Mouse (Mus musculus) lung, postnatal 14 days (tissue): ENCODE data around the gene Mknk1.

ENCODE experiments used
- DNase-seq: peaks from one replicate; pipeline ENCODE4 v3.0.0; 2021

Gene Mknk1

GRCm38 (mm10) chr4:115838696-115839641 lies at the start of gene Mknk1:
Mknk1 (plus strand) TSS chr4:115839198.
- peak; percentile 94 for DNase-seq

- DNase-seq, result no peak
Measured at GRCm38 (mm10) chr4:115790864-115791263, 48.1 kb upstream of the Mknk1 start.

GRCm38 (mm10) chr4:115795360-115795759 lies 43.6 kb upstream of the Mknk1 start:
- no peak for DNase-seq

GRCm38 (mm10) chr4:115799981-115800380 lies 39.0 kb upstream of the Mknk1 start:
- DNase-seq, result no peak

GRCm38 (mm10) chr4:115812326-115812725 lies 26.7 kb upstream of the Mknk1 start:
- DNase-seq, result no peak

- no peak for DNase-seq
Measured at GRCm38 (mm10) chr4:115815606-115816005, 23.4 kb upstream of the Mknk1 start.

GRCm38 (mm10) chr4:115820199-115820598 lies 18.8 kb upstream of the Mknk1 start:
- DNase-seq, result no peak

- no peak for DNase-seq
Measured at GRCm38 (mm10) chr4:115820944-115821343, 18.1 kb upstream of the Mknk1 start.

GRCm38 (mm10) chr4:115821431-115821830 lies 17.6 kb upstream of the Mknk1 start:
- DNase-seq, result no peak

- peak; percentile 8 for DNase-seq
Measured at GRCm38 (mm10) chr4:115821928-115822327, 17.1 kb upstream of the Mknk1 start.

- DNase-seq, result no peak
Measured at GRCm38 (mm10) chr4:115824178-115824577, 14.8 kb upstream of the Mknk1 start.

- DNase-seq, result no peak
Measured at GRCm38 (mm10) chr4:115825271-115825670, 13.7 kb upstream of the Mknk1 start.

- DNase-seq, result no peak
Measured at GRCm38 (mm10) chr4:115827066-115827465, 11.9 kb upstream of the Mknk1 start.

- DNase-seq, result no peak
Measured at GRCm38 (mm10) chr4:115827535-115827887, 11.5 kb upstream of the Mknk1 start.

GRCm38 (mm10) chr4:115827888-115828571 lies 11.0 kb upstream of the Mknk1 start, which contains the start of gene Mob3c:
Mob3c (plus strand) TSS chr4:115828092.
- peak; percentile 84 for DNase-seq

GRCm38 (mm10) chr4:115828572-115828902 lies 10.5 kb upstream of the Mknk1 start:
- no peak for DNase-seq

GRCm38 (mm10) chr4:115830491-115830890 lies 8.5 kb upstream of the Mknk1 start:
- DNase-seq, result no peak

- no peak for DNase-seq
Measured at GRCm38 (mm10) chr4:115831221-115831620, 7.8 kb upstream of the Mknk1 start.

GRCm38 (mm10) chr4:115832040-115832439 lies 7.0 kb upstream of the Mknk1 start:
- DNase-seq, result no peak

- no peak for DNase-seq
Measured at GRCm38 (mm10) chr4:115835576-115835975, 3.4 kb upstream of the Mknk1 start.

- no peak for DNase-seq
Measured at GRCm38 (mm10) chr4:115838196-115838595, 802 bp upstream of the Mknk1 start.

- DNase-seq, result no peak
Measured at GRCm38 (mm10) chr4:115839956-115840355, 958 bp downstream of the Mknk1 start.

GRCm38 (mm10) chr4:115840842-115841241 lies 1.8 kb downstream of the Mknk1 start:
- DNase-seq, result no peak

- DNase-seq, result no peak
Measured at GRCm38 (mm10) chr4:115846656-115847055, 7.7 kb downstream of the Mknk1 start.
